Mouse (Mus musculus) left cerebral cortex, adult 8-10 months (tissue): Measurements from ENCODE around the gene Gm20765. TPM values are rescaled to one million over a fixed set of nuclear protein-coding genes. Genes with fewer than 3 reads are reported as not detected.
"Not testable (repeated sequence)": the region's sequence is repeated elsewhere in the genome, so short reads cannot be mapped to it uniquely, and the experiment has no call there.

Experiments used
- DNase-seq, 2 experiments: peaks; one replicate each; pipeline ENCODE4 v3.0.0; 2022; ENCODE audit warnings: low spot score in 2 of 2
- total RNA-seq, 4 experiments: library from RNA; stranded (reverse); gene quantifications; 2 replicates each; pipeline ENCODE4 v1.2.4; 2022

The Gm20765 gene
- not detected for total RNA-seq

- not testable (repeated sequence) for DNase-seq
Measured at GRCm38 (mm10) chr10:104185233-104185632, at the start of gene Gm20765. Gm20765 (plus strand) TSS chr10:104185533.

GRCm38 (mm10) chr10:104142687-104143086, 42.6 kb upstream of the Gm20765 start, which contains the start of gene Gm21293:
Gm21293 (plus strand) TSS chr10:104142987.
- DNase-seq, result not testable (repeated sequence)

GRCm38 (mm10) chr10:104151197-104151596, 34.1 kb upstream of the Gm20765 start, which contains the start of gene Gm6763:
Gm6763 (plus strand) TSS chr10:104151497.
- not testable (repeated sequence) for DNase-seq

- DNase-seq, result not testable (repeated sequence)
Measured at GRCm38 (mm10) chr10:104159706-104160105, 25.6 kb upstream of the Gm20765 start, which contains the start of gene Gm8764. Gm8764 (plus strand) TSS chr10:104160006.

GRCm38 (mm10) chr10:104168215-104168614, 17.1 kb upstream of the Gm20765 start, which contains the start of gene Gm21304:
Gm21304 (plus strand) TSS chr10:104168515.
- DNase-seq, result not testable (repeated sequence)

- not testable (repeated sequence) for DNase-seq
Measured at GRCm38 (mm10) chr10:104176724-104177123, 8.6 kb upstream of the Gm20765 start, which contains the start of gene Gm21312. Gm21312 (plus strand) TSS chr10:104177024.

- not testable (repeated sequence) for DNase-seq
Measured at GRCm38 (mm10) chr10:104193742-104194141, 8.4 kb downstream of the Gm20765 start, which contains the start of gene Gm4340. Gm4340 (plus strand) TSS chr10:104194042.

- no peak for DNase-seq
Measured at GRCm38 (mm10) chr10:104209655-104210054, 24.3 kb downstream of the Gm20765 start.

GRCm38 (mm10) chr10:104210268-104210990, 25.1 kb downstream of the Gm20765 start:
- no peak for DNase-seq

GRCm38 (mm10) chr10:104214527-104214926, 29.2 kb downstream of the Gm20765 start:
- DNase-seq, result no peak

- DNase-seq, result no peak
Measured at GRCm38 (mm10) chr10:104220303-104221021, 35.1 kb downstream of the Gm20765 start.

Other genes with a start within 250 kb of the Gm20765 start
- not detected for gene Gm21293, start 42.5 kb upstream of the Gm20765 start, total RNA-seq
- gene Gm6763, start 34.0 kb upstream of the Gm20765 start, total RNA-seq, result not detected
- gene Gm8764, start 25.5 kb upstream of the Gm20765 start, total RNA-seq, result not detected
- gene Gm21304, start 17.0 kb upstream of the Gm20765 start, total RNA-seq, result not detected
- gene Gm21312, start 8.5 kb upstream of the Gm20765 start, total RNA-seq, result not detected
- not detected for gene Gm4340, start 8.5 kb downstream of the Gm20765 start, total RNA-seq